Mouse (Mus musculus) gonadal fat pad, adult 2 months (tissue): ENCODE measurements around the gene Zfp969. TPM values are rescaled to one million over a fixed set of nuclear protein-coding genes. Genes with fewer than 3 reads are reported as not detected.
"Not testable (repeated sequence)": the region's sequence is repeated elsewhere in the genome, so short reads cannot be mapped to it uniquely, and the experiment has no call there.

ENCODE experiments used
- DNase-seq: peaks from one replicate; pipeline ENCODE4 v3.0.0-alpha.2; 2012; ENCODE audit warnings: low read depth
- polyA plus RNA-seq: library from polyadenylated mRNA; depleted of rRNA; stranded (reverse); fragments of >200 nt; gene quantifications from 2 replicates; pipeline ENCODE4 v1.2.3, GENCODE M21; 2012; rRNA removed

Zfp969 gene
- polyA plus RNA-seq, result 6.3 and 11.7 TPM in 2 replicates

GRCm38 (mm10) chr2:175703546-175703945, at the start of gene Zfp969:
TSS of gene Zfp969 (minus strand) at chr2:175703646.
- not testable (repeated sequence) for DNase-seq

GRCm38 (mm10) chr2:175741237-175741636, 37.8 kb upstream of the Zfp969 start, which contains the start of gene Gm2007:
TSS of gene Gm2007 (plus strand) at chr2:175741537.
- not testable (repeated sequence) for DNase-seq

- not testable (repeated sequence) for DNase-seq
Observed at GRCm38 (mm10) chr2:175643678-175644077, 59.8 kb downstream of the Zfp969 start, which contains the start of gene Gm11007. TSS of gene Gm11007 (plus strand) at chr2:175643978.

Other genes starting within 250 kb of the Zfp969 start
- gene Zfp965, start 233.7 kb downstream of the Zfp969 start, polyA plus RNA-seq, result 1.1 and 1.6 TPM in 2 replicates
- not detected in 2 replicates for gene Gm11007, start 59.7 kb downstream of the Zfp969 start, polyA plus RNA-seq
- not detected in 2 replicates for gene Gm2007, start 37.9 kb upstream of the Zfp969 start, polyA plus RNA-seq
- 2.2 and 2.5 TPM in 2 replicates for gene Gm14288, start 97.4 kb upstream of the Zfp969 start, polyA plus RNA-seq
- gene Gm6710, start 165.6 kb upstream of the Zfp969 start, polyA plus RNA-seq, result 2.8 and 4.6 TPM in 2 replicates
- gene Zfp966, start 227.5 kb upstream of the Zfp969 start, polyA plus RNA-seq, result 0.62 and 1.1 TPM in 2 replicates